Mouse (Mus musculus) limb, embryonic 13.5 days (tissue): ENCODE results near the gene Ifitm10. TPM values are rescaled to one million over a fixed set of nuclear protein-coding genes. Genes with fewer than 3 reads are reported as not detected.

Source experiments
- ATAC-seq: fragments of 200-750 bp; cut with Nextera tagmentation; 2 replicates; pipeline ENCODE4 v1.8.0; 2017; ENCODE audit warnings: low read depth, moderate number of reproducible peaks, moderate TSS enrichment; ENCODE audit not compliant: low FRiP score
- H3K27ac ChIP-seq: fragments of 300-500 bp; sonication (generic); 2 replicates; pipeline ENCODE4 v1.5.1; 2015; ENCODE audit warnings: inconsistent platforms, mild to moderate bottlenecking, moderate library complexity
- H3K27me3 ChIP-seq: fragments of 300-500 bp; sonication (generic); 2 replicates; pipeline ENCODE4 v1.6.1; 2015; ENCODE audit warnings: mild to moderate bottlenecking, inconsistent platforms
- H3K36me3 ChIP-seq: fragments of 300-500 bp; sonication (generic); 2 replicates; pipeline ENCODE4 v1.6.1; 2015; ENCODE audit warnings: inconsistent platforms, mild to moderate bottlenecking, moderate library complexity
- H3K4me1 ChIP-seq: fragments of 300-500 bp; sonication (generic); 2 replicates; pipeline ENCODE4 v1.6.1; 2015; ENCODE audit warnings: inconsistent platforms
- H3K4me2 ChIP-seq: fragments of 300-500 bp; sonication (generic); replicated peaks from 2 replicates; pipeline ENCODE4 v1.6.1; 2015; ENCODE audit warnings: inconsistent platforms, mild to moderate bottlenecking, moderate library complexity
- H3K4me3 ChIP-seq: fragments of 300-500 bp; sonication (generic); 2 replicates; pipeline ENCODE4 v1.5.1; 2015; ENCODE audit warnings: moderate library complexity, mild to moderate bottlenecking, inconsistent platforms
- H3K9ac ChIP-seq: fragments of 300-500 bp; sonication (generic); 2 replicates; pipeline ENCODE4 v1.6.1; 2015; ENCODE audit warnings: mild to moderate bottlenecking, inconsistent platforms
- H3K9me3 ChIP-seq: fragments of 300-500 bp; sonication (generic); 2 replicates; pipeline ENCODE4 v1.6.1; 2016; ENCODE audit warnings: inconsistent platforms
- WGBS: fragments of 180-500 bp; shearing (Covaris S2); methylation state at CpG from one replicate; pipeline ENCODE4 v1.1.7; 2015; 5-methylcytosine and 5-hydroxymethylcytosine counted together
- polyA plus RNA-seq: library from polyadenylated mRNA; unstranded; fragments of >200 nt; fragmentation: Nextera tagmentation; extraction: Ambion mirVana; gene quantifications from 2 replicates; pipeline ENCODE4 v1.2.1, GENCODE M21; 2015

Ifitm10 gene
- polyA plus RNA-seq, 1 experiment from 2014 or later: 1.1 TPM

DNA sequence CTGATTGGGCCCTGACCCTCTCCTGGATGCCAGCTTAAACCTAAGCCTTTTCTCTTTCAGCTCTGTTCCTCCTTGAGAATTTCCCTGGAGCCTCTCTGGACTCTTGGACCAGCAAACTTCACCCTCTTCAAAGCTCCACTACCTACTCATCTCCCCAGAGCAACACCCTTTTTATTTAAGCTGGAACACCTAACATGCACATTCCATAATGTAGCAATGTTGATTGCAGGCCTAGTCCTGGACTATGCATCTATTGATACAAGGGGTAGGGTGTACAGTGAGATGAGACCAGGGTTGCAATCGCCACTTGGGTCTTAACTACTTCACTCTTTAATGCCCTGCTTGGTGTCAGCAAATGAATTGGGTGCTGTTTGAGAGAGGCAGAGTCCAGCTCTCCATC is 14.6 kb upstream of the Ifitm10 start:
- H3K27ac ChIP-seq: peak overlapping the region; percentile 65; the same call in 1 of the 2 replicates
- WGBS: 92% methylated on average over 1 of the region's 1 CpGs
- ATAC-seq: peak; percentile 9; the same call in 1 of the 2 replicates

DNA sequence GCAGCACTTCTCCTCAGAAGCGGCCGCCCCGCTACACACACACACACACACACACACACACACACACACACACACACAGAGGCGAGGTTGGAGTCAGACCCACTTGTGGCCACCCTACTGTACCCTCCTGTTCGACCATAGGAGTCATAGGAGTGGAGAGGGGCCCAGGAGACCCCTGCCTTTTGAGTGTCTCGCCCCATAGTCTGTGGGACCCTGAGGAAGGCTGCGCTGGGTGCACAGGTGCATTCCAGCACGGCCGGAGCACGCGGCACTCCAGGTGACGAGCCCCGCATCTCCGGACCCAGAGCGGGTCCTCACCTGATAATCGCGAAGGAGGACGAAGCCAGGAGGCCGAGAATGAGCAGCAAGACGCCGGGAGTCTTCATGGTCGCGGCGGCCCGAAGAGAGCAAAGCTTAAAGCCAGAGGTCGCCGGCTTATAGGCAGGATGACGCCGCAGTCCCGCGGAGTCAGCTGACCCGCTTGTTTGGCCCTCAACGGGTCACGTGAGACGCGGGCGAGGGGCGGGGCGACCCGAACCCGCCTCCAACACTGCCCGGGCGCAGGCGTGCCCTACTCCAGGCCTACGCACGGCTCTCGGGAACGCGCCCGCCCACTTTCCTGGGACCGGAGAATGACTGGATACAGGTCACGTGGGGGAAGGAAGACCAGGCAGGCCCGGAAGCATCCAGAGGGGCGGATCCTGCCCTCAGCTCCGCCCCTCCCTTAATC is 14.0 kb upstream of the Ifitm10 start, which contains the start of gene Ctsd:
Gene Ctsd (minus strand): TSS at position 620 of the 730 bp plus-strand sequence.
- under 1% methylated on average over 54 of the region's 55 CpGs for WGBS
- Histone ChIP-seq H3K4me2 (peak within 1 kb of the TSS; percentile 94), H3K9me3 (no peaks in the 10 kb centered on the region), H3K27me3 (no peaks in the 10 kb centered on the region), H3K27ac (peak within 1 kb of the TSS; percentile 65; the same call in 1 of the 2 replicates), H3K36me3 (peaks cover 32% of the 10 kb centered on the region), H3K9ac (peak within 1 kb of the TSS; percentile 85), H3K4me1 (peaks cover 17% of the 10 kb centered on the region), H3K4me3 (peak within 1 kb of the TSS; percentile 77)
- peak; percentile 95 for ATAC-seq

More for the DNA sequence above, 14.6 kb upstream of the Ifitm10 start:
- Histone ChIP-seq H3K4me2 (peak overlapping the region; percentile 94), H3K4me1 (peaks cover 17% of the 10 kb centered on the region), H3K9me3 (no peaks in the 10 kb centered on the region), H3K36me3 (peaks cover 26% of the 10 kb centered on the region), H3K9ac (no peak overlapping the region), H3K27me3 (no peaks in the 10 kb centered on the region), H3K4me3 (peak overlapping the region; percentile 77)

- Histone ChIP-seq H3K4me3 (peak overlapping the region; percentile 77), H3K4me1 (peaks cover 17% of the 10 kb centered on the region), H3K36me3 (peaks cover 41% of the 10 kb centered on the region), H3K9ac (peak overlapping the region; percentile 85), H3K9me3 (no peaks in the 10 kb centered on the region), H3K27ac (no peak overlapping the region), H3K27me3 (no peaks in the 10 kb centered on the region), H3K4me2 (peak overlapping the region; percentile 94)
- WGBS: 72% methylated on average over 6 of the region's 6 CpGs
- no peak for ATAC-seq
Measured at GRCm38 (mm10) chr7:142386621-142387201, 13.2 kb upstream of the Ifitm10 start.

- ATAC-seq: no peak
- Histone ChIP-seq H3K4me1 (peaks cover 17% of the 10 kb centered on the region), H3K9me3 (no peaks in the 10 kb centered on the region), H3K36me3 (peaks cover 49% of the 10 kb centered on the region), H3K4me3 (peak overlapping the region; percentile 77), H3K9ac (peak overlapping the region; percentile 85), H3K27me3 (no peaks in the 10 kb centered on the region), H3K4me2 (peak overlapping the region; percentile 94), H3K27ac (no peak overlapping the region)
- 95% methylated on average over 3 of the region's 3 CpGs for WGBS
Measured at GRCm38 (mm10) chr7:142385742-142386403, 12.3 kb upstream of the Ifitm10 start.

GRCm38 (mm10) chr7:142384306-142384705 is 10.8 kb upstream of the Ifitm10 start:
- no peak overlapping the region for H3K27ac ChIP-seq
- peaks cover 65% of the 10 kb centered on the region for H3K36me3 ChIP-seq
- ATAC-seq: no peak

DNA sequence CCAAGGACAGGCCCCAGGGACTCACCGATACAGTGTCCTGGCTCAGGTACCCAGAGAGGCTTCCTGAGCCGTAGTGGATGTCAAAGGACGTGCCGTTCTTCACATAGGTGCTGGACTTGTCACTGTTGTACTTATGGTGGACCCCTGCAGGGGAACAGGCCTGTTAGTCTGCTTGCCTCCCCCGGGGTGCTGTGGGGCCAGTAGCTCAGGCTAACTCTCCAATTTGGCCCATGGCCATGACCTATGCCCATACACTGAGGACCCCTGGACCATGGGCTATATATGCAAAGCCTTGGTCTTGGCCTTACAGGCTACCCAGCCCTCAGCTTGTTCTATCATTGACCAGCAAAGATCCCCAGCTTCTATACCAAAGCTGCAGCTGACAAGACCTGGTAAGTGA is 9.0 kb upstream of the Ifitm10 start, which contains the start of gene Gm49369:
Gene Gm49369 (minus strand): TSS at position 101 of the 400 bp plus-strand sequence.
- H3K4me2 ChIP-seq: no peak within 1 kb of the TSS
- H3K36me3 ChIP-seq: peaks cover 82% of the 10 kb centered on the region
- H3K27me3 ChIP-seq: no peaks in the 10 kb centered on the region
- H3K27ac ChIP-seq: no peak within 1 kb of the TSS
- H3K4me1 ChIP-seq: peaks cover 17% of the 10 kb centered on the region
- no peaks in the 10 kb centered on the region for H3K9me3 ChIP-seq
- no peak within 1 kb of the TSS for H3K9ac ChIP-seq
- no peak within 1 kb of the TSS for H3K4me3 ChIP-seq
- WGBS: 95% methylated on average over 5 of the region's 5 CpGs
- no peak for ATAC-seq

More at GRCm38 (mm10) chr7:142384306-142384705, 10.8 kb upstream of the Ifitm10 start:
- 81% methylated on average over 10 of the region's 10 CpGs for WGBS
- Histone ChIP-seq H3K4me1 (peaks cover 17% of the 10 kb centered on the region), H3K27me3 (no peaks in the 10 kb centered on the region), H3K9ac (no peak overlapping the region), H3K4me3 (no peak overlapping the region), H3K4me2 (no peak overlapping the region), H3K9me3 (no peaks in the 10 kb centered on the region)

GRCm38 (mm10) chr7:142381175-142381574 is 7.6 kb upstream of the Ifitm10 start:
- H3K9me3 ChIP-seq: no peaks in the 10 kb centered on the region
- no peaks in the 10 kb centered on the region for H3K27me3 ChIP-seq
- peaks cover 96% of the 10 kb centered on the region for H3K36me3 ChIP-seq
- H3K4me2 ChIP-seq: no peak overlapping the region
- no peak overlapping the region for H3K4me3 ChIP-seq
- H3K4me1 ChIP-seq: peaks cover 4% of the 10 kb centered on the region
- no peak overlapping the region for H3K27ac ChIP-seq
- no peak overlapping the region for H3K9ac ChIP-seq
- WGBS: 88% methylated on average over 4 of the region's 4 CpGs
- ATAC-seq: no peak

DNA sequence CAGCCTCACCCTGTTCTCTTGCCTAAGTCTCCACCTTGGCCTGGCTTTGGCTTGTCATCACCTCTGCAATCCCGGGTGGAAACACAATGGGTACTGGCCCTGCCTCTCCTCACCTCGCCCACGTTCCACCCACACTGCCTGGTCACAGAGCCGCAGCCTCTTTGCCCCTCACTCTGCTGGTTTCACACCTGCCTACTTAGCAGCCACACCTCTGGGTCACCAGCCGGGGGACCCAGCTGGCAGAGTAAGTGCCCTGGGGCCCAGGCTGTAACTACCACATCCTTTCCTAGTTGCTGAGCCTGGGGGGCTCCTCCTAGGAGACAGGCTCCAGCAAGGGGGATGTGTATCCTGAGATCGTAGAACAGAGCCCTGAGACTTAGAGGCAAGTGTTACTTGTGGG is 5.6 kb upstream of the Ifitm10 start:
- H3K9me3 ChIP-seq: no peaks in the 10 kb centered on the region
- peaks cover 89% of the 10 kb centered on the region for H3K36me3 ChIP-seq
- ATAC-seq: no peak
- H3K4me1 ChIP-seq: no peaks in the 10 kb centered on the region
- no peak overlapping the region for H3K9ac ChIP-seq
- peaks cover 5% of the 10 kb centered on the region for H3K27me3 ChIP-seq
- H3K4me2 ChIP-seq: no peak overlapping the region
- H3K4me3 ChIP-seq: no peak overlapping the region
- H3K27ac ChIP-seq: no peak overlapping the region
- 65% methylated on average over 6 of the region's 6 CpGs for WGBS

DNA sequence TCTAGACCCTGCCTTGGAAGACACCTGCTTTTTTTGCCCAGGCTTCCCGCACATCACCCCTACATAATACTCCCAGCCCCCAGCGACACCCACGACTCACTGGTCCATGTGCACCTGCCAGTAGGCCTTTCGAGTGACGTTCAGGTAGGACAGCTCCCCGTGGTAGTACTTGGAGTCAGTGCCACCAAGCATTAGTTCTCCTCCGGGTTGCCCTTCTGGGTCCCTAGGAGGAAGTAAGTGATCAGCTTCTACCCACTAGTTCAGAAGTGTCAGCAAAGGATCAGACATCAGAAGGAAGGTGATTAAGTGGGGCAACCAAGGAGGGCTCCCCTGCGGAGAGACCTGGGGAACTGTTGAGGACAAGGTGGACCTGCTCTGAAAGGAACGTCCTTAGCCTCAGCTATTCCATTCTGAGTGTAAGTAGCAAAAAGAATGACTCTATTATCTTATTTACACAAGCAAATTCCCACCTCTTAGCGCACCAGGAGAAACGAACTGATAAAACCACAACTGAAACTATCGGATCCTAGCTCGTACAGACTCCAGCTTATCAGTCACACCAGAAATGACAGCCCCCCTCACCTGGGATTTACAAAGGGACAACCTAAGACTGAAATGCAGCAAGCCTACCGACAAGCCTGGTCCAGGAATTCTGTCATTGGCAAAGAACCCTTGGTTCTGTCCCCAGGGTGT is 3.8 kb upstream of the Ifitm10 start:
- H3K9ac ChIP-seq: no peak overlapping the region
- H3K27ac ChIP-seq: no peak overlapping the region
- no peaks in the 10 kb centered on the region for H3K9me3 ChIP-seq
- 90% methylated on average over 14 of the region's 14 CpGs for WGBS
- peaks cover 1% of the 10 kb centered on the region; the same call in 1 of the 2 replicates for H3K4me1 ChIP-seq
- peaks cover 23% of the 10 kb centered on the region for H3K27me3 ChIP-seq
- H3K4me2 ChIP-seq: no peak overlapping the region
- no peak overlapping the region for H3K4me3 ChIP-seq
- peaks cover 71% of the 10 kb centered on the region for H3K36me3 ChIP-seq
- no peak for ATAC-seq

DNA sequence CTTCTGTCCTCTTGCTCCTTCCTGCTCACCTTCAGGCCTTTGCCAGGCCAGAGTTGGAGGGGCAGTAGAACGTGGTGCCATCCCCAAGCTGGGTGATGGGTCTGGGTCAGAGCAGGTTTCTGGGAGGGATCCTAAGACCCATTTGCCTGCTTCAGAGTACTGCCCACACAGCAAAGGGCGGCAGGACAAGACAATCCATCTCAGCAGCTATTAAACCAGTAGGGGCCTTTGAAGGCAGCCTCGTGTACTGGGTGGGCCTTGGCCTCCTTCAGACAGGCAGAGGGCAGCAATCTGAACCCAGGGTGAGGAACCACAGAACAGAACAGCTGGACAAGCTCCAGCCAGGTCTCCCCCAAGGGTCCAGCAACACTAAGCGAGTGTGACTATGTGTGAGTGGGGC is 2.5 kb upstream of the Ifitm10 start:
- 73% methylated on average over 4 of the region's 4 CpGs for WGBS
- Histone ChIP-seq H3K9me3 (no peaks in the 10 kb centered on the region), H3K27ac (no peak overlapping the region), H3K27me3 (peaks cover 36% of the 10 kb centered on the region), H3K4me2 (no peak overlapping the region), H3K4me3 (no peak overlapping the region), H3K4me1 (peaks cover 12% of the 10 kb centered on the region), H3K9ac (no peak overlapping the region), H3K36me3 (peaks cover 58% of the 10 kb centered on the region)
- no peak for ATAC-seq

GRCm38 (mm10) chr7:142375261-142375724 is 1.7 kb upstream of the Ifitm10 start:
- no peak for ATAC-seq
- 78% methylated on average over 6 of the region's 6 CpGs for WGBS
- no peaks in the 10 kb centered on the region for H3K9me3 ChIP-seq
- peaks cover 44% of the 10 kb centered on the region for H3K27me3 ChIP-seq
- no peak overlapping the region for H3K4me2 ChIP-seq
- H3K4me1 ChIP-seq: peaks cover 12% of the 10 kb centered on the region
- no peak overlapping the region for H3K27ac ChIP-seq
- H3K4me3 ChIP-seq: no peak overlapping the region
- peaks cover 50% of the 10 kb centered on the region for H3K36me3 ChIP-seq
- H3K9ac ChIP-seq: no peak overlapping the region
